Mouse (Mus musculus): Measurements from ENCODE around the gene Rab24. TPM values are rescaled to one million over a fixed set of nuclear protein-coding genes. Genes with fewer than 3 reads are reported as not detected.

Rab24 gene
- polyA plus RNA-seq (2015; fragmentation: Nextera tagmentation; extraction: Ambion mirVana): 38.7 and 39.6 TPM in 2 replicates

- H3K27ac ChIP-seq (ENCODE audit: low read depth): peak within 1 kb of the TSS; percentile 84
- H3K4me3 ChIP-seq (ENCODE audit: low read depth, low read length): peak within 1 kb of the TSS; percentile 86
- WGBS (ENCODE audit: insufficient replicate concordance): 4% methylated on average over 60 of the region's 73 CpGs
- H3K27me3 ChIP-seq (ENCODE audit: insufficient read depth, low read length): no peaks in the 10 kb centered on the region
- H3K4me1 ChIP-seq (ENCODE audit: insufficient read depth): peaks cover 34% of the 10 kb centered on the region
- peak within 1 kb of the TSS; percentile 93 for H3K4me2 ChIP-seq (ENCODE audit: low read depth, low read length)
- no peak for TF ChIP-seq EP300 (IDR thresholded peaks at IDR 0.05; ENCODE audit: low read depth)
- TF ChIP-seq CTCF (IDR thresholded peaks at IDR 0.05; ENCODE audit: low read depth): peak; percentile 16
- DNase-seq (peak; percentile 93), ATAC-seq (peak; percentile 92)
- peak within 1 kb of the TSS; percentile 90 for H3K9ac ChIP-seq (replicated peaks)
- no peaks in the 10 kb centered on the region for H3K9me3 ChIP-seq (ENCODE audit: low read length)
- H3K36me3 ChIP-seq (replicated peaks; ENCODE audit: insufficient read depth, low read length): peaks cover 42% of the 10 kb centered on the region
These were observed at the start of gene Rab24 for GRCm38 (mm10) chr13:55321434-55322129. Gene Rab24 (minus strand): TSS chr13:55321946.

GRCm38 (mm10) chr13:55371007-55371681 lies 49.4 kb upstream of the Rab24 start:
- Histone ChIP-seq H3K4me3 (ENCODE audit: low read depth, low read length) (no peak overlapping the region), H3K27me3 (ENCODE audit: insufficient read depth, low read length) (no peaks in the 10 kb centered on the region), H3K4me2 (ENCODE audit: low read depth, low read length) (peak overlapping the region; percentile 86), H3K27ac (ENCODE audit: low read depth) (no peak overlapping the region), H3K36me3 (replicated peaks; ENCODE audit: insufficient read depth, low read length) (no peaks in the 10 kb centered on the region), H3K4me1 (ENCODE audit: insufficient read depth) (peaks cover 54% of the 10 kb centered on the region), H3K9me3 (ENCODE audit: low read length) (no peaks in the 10 kb centered on the region), H3K9ac (replicated peaks) (no peak overlapping the region)
- no peak for ATAC-seq
- 70% methylated on average over 8 of the region's 8 CpGs for WGBS (ENCODE audit: insufficient replicate concordance)
- TF ChIP-seq CTCF (IDR thresholded peaks at IDR 0.05; ENCODE audit: low read depth) (no peak), EP300 (IDR thresholded peaks at IDR 0.05; ENCODE audit: low read depth) (no peak)
- DNase-seq: no peak

- DNase-seq (no peak), ATAC-seq (peak; percentile 22; the same call in 1 of the 2 replicates)
- peaks cover 48% of the 10 kb centered on the region for H3K4me1 ChIP-seq (ENCODE audit: insufficient read depth)
- H3K27ac ChIP-seq (ENCODE audit: low read depth): peak overlapping the region; percentile 78
- H3K36me3 ChIP-seq (replicated peaks; ENCODE audit: insufficient read depth, low read length): no peaks in the 10 kb centered on the region
- H3K4me3 ChIP-seq (ENCODE audit: low read depth, low read length): peak overlapping the region; percentile 56
- peak overlapping the region; percentile 86 for H3K4me2 ChIP-seq (ENCODE audit: low read depth, low read length)
- H3K9ac ChIP-seq (replicated peaks): peak overlapping the region; percentile 68
- H3K27me3 ChIP-seq (ENCODE audit: insufficient read depth, low read length): no peaks in the 10 kb centered on the region
- TF ChIP-seq EP300 (IDR thresholded peaks at IDR 0.05; ENCODE audit: low read depth): no peak
- no peak for TF ChIP-seq CTCF (IDR thresholded peaks at IDR 0.05; ENCODE audit: low read depth)
- WGBS (ENCODE audit: insufficient replicate concordance): 30% methylated on average over 3 of the region's 3 CpGs
- no peaks in the 10 kb centered on the region for H3K9me3 ChIP-seq (ENCODE audit: low read length)
These were observed 48.5 kb upstream of the Rab24 start for GRCm38 (mm10) chr13:55370234-55370633.

- Histone ChIP-seq H3K4me2 (ENCODE audit: low read depth, low read length) (peak within 1 kb of the TSS; percentile 86), H3K36me3 (replicated peaks; ENCODE audit: insufficient read depth, low read length) (no peaks in the 10 kb centered on the region), H3K9me3 (ENCODE audit: low read length) (no peaks in the 10 kb centered on the region), H3K27ac (ENCODE audit: low read depth) (peak within 1 kb of the TSS; percentile 78), H3K4me3 (ENCODE audit: low read depth, low read length) (peak within 1 kb of the TSS; percentile 56), H3K4me1 (ENCODE audit: insufficient read depth) (peaks cover 48% of the 10 kb centered on the region), H3K9ac (replicated peaks) (peak within 1 kb of the TSS; percentile 68), H3K27me3 (ENCODE audit: insufficient read depth, low read length) (no peaks in the 10 kb centered on the region)
- DNase-seq: peak; percentile 78
- 0 out of 2 replicates have a peak, but pooled peaks have one; percentile 3 for TF ChIP-seq CTCF (IDR thresholded peaks at IDR 0.05; ENCODE audit: low read depth)
- TF ChIP-seq EP300 (IDR thresholded peaks at IDR 0.05; ENCODE audit: low read depth): no peak
- ATAC-seq: peak; percentile 85
- 17% methylated on average over 13 of the region's 13 CpGs for WGBS (ENCODE audit: insufficient replicate concordance)
These were observed 47.9 kb upstream of the Rab24 start, which contains the start of gene Rgs14 for GRCm38 (mm10) chr13:55369531-55370114. Gene Rgs14 (plus strand): TSS chr13:55369732.

- TF ChIP-seq CTCF (IDR thresholded peaks at IDR 0.05; ENCODE audit: low read depth) (peak; percentile 49), EP300 (IDR thresholded peaks at IDR 0.05; ENCODE audit: low read depth) (no peak)
- Histone ChIP-seq H3K4me3 (ENCODE audit: low read depth, low read length) (no peak overlapping the region), H3K36me3 (replicated peaks; ENCODE audit: insufficient read depth, low read length) (no peaks in the 10 kb centered on the region), H3K27ac (ENCODE audit: low read depth) (no peak overlapping the region), H3K9ac (replicated peaks) (no peak overlapping the region), H3K4me1 (ENCODE audit: insufficient read depth) (peaks cover 41% of the 10 kb centered on the region), H3K4me2 (ENCODE audit: low read depth, low read length) (no peak overlapping the region), H3K9me3 (ENCODE audit: low read length) (no peaks in the 10 kb centered on the region), H3K27me3 (ENCODE audit: insufficient read depth, low read length) (no peaks in the 10 kb centered on the region)
- DNase-seq (no peak), ATAC-seq (no peak)
- 73% methylated on average over 7 of the region's 7 CpGs for WGBS (ENCODE audit: insufficient replicate concordance)
These were observed 46.7 kb upstream of the Rab24 start for GRCm38 (mm10) chr13:55368401-55368800.

All from liver, postnatal 0 days (tissue).